Mouse (Mus musculus) MEL (cell line): ENCODE measurements around the gene Tmod1. TPM values are rescaled to one million over a fixed set of nuclear protein-coding genes. Genes with fewer than 3 reads are reported as not detected.

Experiments used
- DNase-seq: peaks from one replicate; pipeline ENCODE4 v3.0.0; 2011; ENCODE audit warnings: low read depth, low spot score
- H3K27ac ChIP-seq: 2 replicates; pipeline ENCODE4 v1.5.1; 2012; ENCODE audit warnings: low read depth, mild to moderate bottlenecking, control low read depth, low read length, moderate library complexity; ENCODE audit not compliant: control insufficient read depth
- H3K27me3 ChIP-seq, 2 experiments: fragments of 150-350 bp in 1 of 2; sonication (generic) in 1 of 2; 2 replicates each; pipeline ENCODE4 v1.6.1; 2012; ENCODE audit warnings: low read length in 2 of 2, mild to moderate bottlenecking in 2 of 2, improper control_type of control experiment in 1 of 2, moderate library complexity in 1 of 2; ENCODE audit not compliant: insufficient read depth in 2 of 2, control insufficient read depth in 1 of 2
- H3K36me3 ChIP-seq, 2 experiments: 2 replicates each; pipeline ENCODE4 v1.6.1; 2012 to 2014; ENCODE audit warnings: low read length in 2 of 2, improper control_type of control experiment in 1 of 2, inconsistent platforms in 1 of 2, mild to moderate bottlenecking in 1 of 2; ENCODE audit not compliant: insufficient read depth in 2 of 2, control insufficient read depth in 1 of 2
- H3K4me1 ChIP-seq, 2 experiments: fragments of 150-350 bp in 1 of 2; sonication (generic) in 1 of 2; 2 replicates each; pipeline ENCODE4 v1.6.1; 2012; ENCODE audit warnings: low read length in 2 of 2, improper control_type of control experiment in 1 of 2, mild to moderate bottlenecking in 1 of 2; ENCODE audit not compliant: insufficient read depth in 2 of 2, control insufficient read depth in 1 of 2
- H3K4me3 ChIP-seq, 2 experiments: fragments of 150-350 bp in 1 of 2; sonication (generic) in 1 of 2; 2 replicates each; pipeline ENCODE4 v1.5.1; 2012; ENCODE audit warnings: low read depth in 2 of 2, low read length in 2 of 2, mild to moderate bottlenecking in 2 of 2, moderate library complexity in 2 of 2, control low read depth in 1 of 2, improper control_type of control experiment in 1 of 2; ENCODE audit not compliant: control insufficient read depth in 1 of 2, insufficient read depth in 1 of 2
- H3K79me2 ChIP-seq: 2 replicates; pipeline ENCODE4 v1.6.1; 2012; ENCODE audit warnings: mild to moderate bottlenecking, low read length, moderate library complexity; ENCODE audit not compliant: control insufficient read depth, poor library complexity, insufficient read depth
- H3K9ac ChIP-seq: 2 replicates; pipeline ENCODE4 v1.6.1; 2012; ENCODE audit warnings: low read depth, mild to moderate bottlenecking, control low read depth, low read length, moderate library complexity; ENCODE audit not compliant: control insufficient read depth, poor library complexity, severe bottlenecking
- H3K9me3 ChIP-seq: fragments of 150-350 bp; sonication (generic); replicated peaks from 2 replicates; pipeline ENCODE4 v1.6.1; 2012; ENCODE audit warnings: mild to moderate bottlenecking, low read length, improper control_type of control experiment, moderate library complexity; ENCODE audit not compliant: insufficient read depth
- BHLHE40 ChIP-seq: IDR thresholded peaks from 2 replicates; pipeline ENCODE4 v1.6.1; 2012; ENCODE audit warnings: low read depth, mild to moderate bottlenecking, inconsistent platforms, low read length, improper control_type of control experiment, borderline replicate concordance
- CHD2 ChIP-seq: IDR thresholded peaks from 2 replicates; pipeline ENCODE4 v1.6.1; 2011; ENCODE audit warnings: low read length, improper control_type of control experiment
- E2F4 ChIP-seq: IDR thresholded peaks from 2 replicates; pipeline ENCODE4 v1.6.1; 2011; ENCODE audit warnings: low read depth, low read length, improper control_type of control experiment, borderline replicate concordance
- GABPA ChIP-seq: IDR thresholded peaks from 2 replicates; pipeline ENCODE4 v1.6.1; 2012; ENCODE audit warnings: low read depth, mild to moderate bottlenecking, inconsistent platforms, low read length, improper control_type of control experiment, moderate library complexity
- GATA1 ChIP-seq: IDR thresholded peaks from 2 replicates; pipeline ENCODE4 v1.6.1; 2011; ENCODE audit warnings: low read depth, low read length, improper control_type of control experiment
- HCFC1 ChIP-seq: IDR thresholded peaks from 2 replicates; pipeline ENCODE4 v1.6.1; 2012; ENCODE audit warnings: low read depth, mild to moderate bottlenecking, inconsistent platforms, low read length, improper control_type of control experiment, moderate library complexity
- MAX ChIP-seq: IDR thresholded peaks from 2 replicates; pipeline ENCODE4 v1.6.1; 2011; ENCODE audit warnings: low read length, improper control_type of control experiment
- MAZ ChIP-seq: IDR thresholded peaks from 2 replicates; pipeline ENCODE4 v1.6.1; 2012; ENCODE audit warnings: low read depth, mild to moderate bottlenecking, inconsistent platforms, low read length, improper control_type of control experiment
- MEF2A ChIP-seq: IDR thresholded peaks from 2 replicates; pipeline ENCODE4 v1.6.1; 2014; ENCODE audit warnings: low read depth, mild to moderate bottlenecking, inconsistent platforms, low read length, improper control_type of control experiment; ENCODE audit not compliant: poor library complexity, insufficient replicate concordance, severe bottlenecking; ENCODE audit errors: extremely low read depth
- NELFE ChIP-seq: IDR thresholded peaks from 2 replicates; pipeline ENCODE4 v1.6.1; 2011; ENCODE audit warnings: low read depth, low read length, improper control_type of control experiment
- NRF1 ChIP-seq: IDR thresholded peaks from 2 replicates; pipeline ENCODE4 v1.6.1; 2014; ENCODE audit warnings: low read depth, mild to moderate bottlenecking, inconsistent platforms, low read length, improper control_type of control experiment, moderate library complexity; ENCODE audit not compliant: poor library complexity, insufficient read depth, severe bottlenecking
- POLR2AphosphoS2 ChIP-seq: IDR thresholded peaks from 2 replicates; pipeline ENCODE4 v1.6.1; 2011; ENCODE audit warnings: low read length, improper control_type of control experiment
- POLR2AphosphoS5 ChIP-seq: IDR thresholded peaks from 2 replicates; pipeline ENCODE4 v1.6.1; 2012; ENCODE audit warnings: low read depth, borderline replicate concordance, mild to moderate bottlenecking, inconsistent platforms, low read length, moderate library complexity, mixed read lengths
- RAD21 ChIP-seq: IDR thresholded peaks from 2 replicates; pipeline ENCODE4 v1.6.1; 2011; ENCODE audit warnings: mild to moderate bottlenecking, low read depth, low read length, improper control_type of control experiment
- RCOR1 ChIP-seq: IDR thresholded peaks from 2 replicates; pipeline ENCODE4 v1.6.1; 2012; ENCODE audit warnings: low read depth, mild to moderate bottlenecking, inconsistent platforms, low read length, improper control_type of control experiment
- SMC3 ChIP-seq: IDR thresholded peaks from 2 replicates; pipeline ENCODE4 v1.6.1; 2011; ENCODE audit warnings: low read depth, low read length, improper control_type of control experiment
- TAL1 ChIP-seq: IDR thresholded peaks from 2 replicates; pipeline ENCODE4 v1.6.1; 2012; ENCODE audit warnings: mild to moderate bottlenecking, inconsistent platforms, low read length, moderate library complexity, mixed read lengths
- TBP ChIP-seq: IDR thresholded peaks from 2 replicates; pipeline ENCODE4 v1.8.0; 2011; ENCODE audit warnings: low read depth, low read length, improper control_type of control experiment
- TCF12 ChIP-seq: IDR thresholded peaks from 2 replicates; pipeline ENCODE4 v1.6.1; 2014; ENCODE audit warnings: low read depth, mild to moderate bottlenecking, inconsistent platforms, low read length, improper control_type of control experiment, moderate library complexity
- UBTF ChIP-seq: IDR thresholded peaks from 2 replicates; pipeline ENCODE4 v1.6.1; 2012; ENCODE audit warnings: low read depth, mild to moderate bottlenecking, inconsistent platforms, low read length, improper control_type of control experiment, moderate library complexity, borderline replicate concordance; ENCODE audit not compliant: insufficient read depth
- ZKSCAN1 ChIP-seq: IDR thresholded peaks from 2 replicates; pipeline ENCODE4 v1.6.1; 2012; ENCODE audit warnings: low read depth, mild to moderate bottlenecking, inconsistent platforms, low read length, improper control_type of control experiment, moderate library complexity
- ZMIZ1 ChIP-seq: IDR thresholded peaks from 2 replicates; pipeline ENCODE4 v1.6.1; 2012; ENCODE audit warnings: low read depth, mild to moderate bottlenecking, inconsistent platforms, low read length, improper control_type of control experiment, moderate library complexity
- ZNF384 ChIP-seq: IDR thresholded peaks from 2 replicates; pipeline ENCODE4 v1.6.1; 2012; ENCODE audit warnings: low read depth, mild to moderate bottlenecking, inconsistent platforms, low read length, improper control_type of control experiment
- polyA plus RNA-seq, 2 experiments: library from polyadenylated mRNA; stranded (reverse) in 1 of 2; unstranded in 1 of 2; fragments of >175 nt in 1 of 2; fragments of >200 nt in 1 of 2; gene quantifications; 2 replicates each; pipeline versions ENCODE4 v1.2.1 to v1.2.4; 2012; ENCODE audit warnings: low replicate concordance in 2 of 2, low read depth in 1 of 2; ENCODE audit not compliant: insufficient read length in 2 of 2, insufficient read depth in 1 of 2, missing spikeins in 1 of 2
- total RNA-seq: library from RNA; depleted of rRNA; stranded (reverse); fragments of 300-350 nt; gene quantifications from 2 replicates; pipeline ENCODE4 v1.2.3, GENCODE M21; 2012

Gene Tmod1
- total and polyA plus RNA-seq, 3 experiments: 2.3 to 8.1 TPM; not detected in 1

GRCm38 (mm10) chr4:46073736-46074135, 35.0 kb downstream of the Tmod1 start:
- Histone ChIP-seq H3K27ac (no peak overlapping the region), H3K79me2 (no peaks in the 10 kb centered on the region), H3K9ac (no peak overlapping the region), H3K4me3 (no peak overlapping the region), H3K36me3 (peaks cover 0 to 16% of the 10 kb centered on the region in 2 experiments; a peak in 2 of 4 replicates), H3K9me3 (no peaks in the 10 kb centered on the region), H3K4me1 (peaks cover 0 to 24% of the 10 kb centered on the region in 2 experiments; a peak in 2 of 4 replicates), H3K27me3 (no peaks in the 10 kb centered on the region)
- peak; percentile 78 for DNase-seq
- TF ChIP-seq POLR2AphosphoS5: no peak
- TF ChIP-seq NRF1: no peak
- no peak for TF ChIP-seq E2F4
- no peak for TF ChIP-seq UBTF
- no peak for TF ChIP-seq POLR2AphosphoS2
- no peak for TF ChIP-seq GABPA
- TF ChIP-seq TCF12: no peak
- TF ChIP-seq RAD21: no peak
- TF ChIP-seq CHD2: no peak
- TF ChIP-seq MAX: no peak
- TF ChIP-seq TBP: no peak
- no peak for TF ChIP-seq BHLHE40
- no peak for TF ChIP-seq RCOR1
- TF ChIP-seq ZMIZ1: no peak
- no peak for TF ChIP-seq SMC3
- TF ChIP-seq HCFC1: no peak
- TF ChIP-seq ZKSCAN1: no peak
- no peak for TF ChIP-seq ZNF384

GRCm38 (mm10) chr4:46075664-46076063, 36.9 kb downstream of the Tmod1 start:
- H3K27me3 ChIP-seq: no peaks in the 10 kb centered on the region
- no peaks in the 10 kb centered on the region for H3K79me2 ChIP-seq
- TF ChIP-seq POLR2AphosphoS5: no peak
- TF ChIP-seq POLR2AphosphoS2: no peak
- no peak for TF ChIP-seq MAX
- no peak for TF ChIP-seq TBP
- no peak for TF ChIP-seq TAL1
- no peak for TF ChIP-seq E2F4
- no peak for TF ChIP-seq RAD21
- TF ChIP-seq HCFC1: no peak
- no peak for TF ChIP-seq GATA1
- TF ChIP-seq MAZ: no peak
- no peak for TF ChIP-seq GABPA
- TF ChIP-seq MEF2A: no peak
- TF ChIP-seq RCOR1: no peak
- no peak for TF ChIP-seq NELFE
- no peak overlapping the region for H3K4me3 ChIP-seq
- H3K9me3 ChIP-seq: no peaks in the 10 kb centered on the region
- H3K4me1 ChIP-seq: peaks cover 0 to 13% of the 10 kb centered on the region in 2 experiments; a peak in 2 of 4 replicates
- H3K9ac ChIP-seq: no peak overlapping the region
- peaks cover 0 to 16% of the 10 kb centered on the region in 2 experiments; a peak in 2 of 4 replicates for H3K36me3 ChIP-seq
- no peak for DNase-seq
- no peak overlapping the region for H3K27ac ChIP-seq
